Mouse (Mus musculus) gastrocnemius, adult 8-10 months (tissue): ENCODE data around the gene Dll4. TPM values are rescaled to one million over a fixed set of nuclear protein-coding genes. Genes with fewer than 3 reads are reported as not detected.

ENCODE experiments used
- total RNA-seq, 4 experiments: library from RNA; stranded (reverse); gene quantifications; 2 replicates each; pipeline ENCODE4 v1.2.4; 2022

Gene Dll4
- total RNA-seq, 4 experiments from 2014 or later = 3.3 to 5.8 (median 3.9) TPM

Other genes starting within 250 kb of the Dll4 start
- 1 to 10 TPM in 3 of 4 experiments, under 1 TPM in 1; 0.74 to 1.8 (median 1.2) TPM for gene Rad51, start 213.0 kb upstream of the Dll4 start, total RNA-seq
- 1 to 10 TPM; 3.2 to 6.7 (median 4.8) TPM for gene Rmdn3, start 168.8 kb upstream of the Dll4 start, total RNA-seq
- not detected for gene Gchfr, start 158.0 kb upstream of the Dll4 start, total RNA-seq
- gene Gm14137, start 151.3 kb upstream of the Dll4 start, total RNA-seq = not detected
- gene Zfyve19, start 117.2 kb upstream of the Dll4 start, total RNA-seq = 10 to 100 TPM in 3 of 4 experiments, 1 to 10 TPM in 1; 9.1 to 15.3 (median 11.8) TPM
- 1 to 10 TPM; 7.5 to 8.5 (median 8.0) TPM for gene Dnajc17, start 117.0 kb upstream of the Dll4 start, total RNA-seq
- gene Ppp1r14d, start 95.9 kb upstream of the Dll4 start, total RNA-seq = not detected
- gene Spint1, start 88.4 kb upstream of the Dll4 start, total RNA-seq = under 1 TPM in 1 of 4 experiments, not detected in 3; 0.13 TPM
- not detected for gene Rhov, start 54.5 kb upstream of the Dll4 start, total RNA-seq
- 10 to 100 TPM; 10.8 to 12.5 (median 11.5) TPM for gene Vps18, start 37.0 kb upstream of the Dll4 start, total RNA-seq
- gene Chac1, start 25.4 kb downstream of the Dll4 start, total RNA-seq = 100 to 1,000 TPM in 1 of 4 experiments, 10 to 100 TPM in 3; 59.1 to 158 (median 73.1) TPM
- gene Ino80, start 151.9 kb downstream of the Dll4 start, total RNA-seq = 10 to 100 TPM; 11.8 to 15.7 (median 12.6) TPM
- 1 to 10 TPM in 3 of 4 experiments, under 1 TPM in 1; 0.85 to 2.0 (median 1.2) TPM for gene Exd1, start 221.8 kb downstream of the Dll4 start, total RNA-seq
- 10 to 100 TPM; 72.7 to 85.9 (median 82.5) TPM for gene Chp1, start 221.9 kb downstream of the Dll4 start, total RNA-seq